Mouse (Mus musculus) heart, postnatal 25 days (tissue): ENCODE measurements around the gene Cacng8. TPM values are rescaled to one million over a fixed set of nuclear protein-coding genes. Genes with fewer than 3 reads are reported as not detected.
"Not testable (repeated sequence)": the region's sequence is repeated elsewhere in the genome, so short reads cannot be mapped to it uniquely, and the experiment has no call there.

Experiments
- DNase-seq: peaks from one replicate; pipeline ENCODE4 v3.0.0; 2022; ENCODE audit warnings: low spot score
- intact Hi-C: fragments of 180-260 bp; cut with DNase I; formaldehyde crosslinking; loops from one replicate; pipeline ENCODE4 v1.15.1; 2025
- total RNA-seq, 2 experiments: library from RNA; stranded (reverse); gene quantifications; 2 replicates each; pipeline ENCODE4 v1.2.3; 2021

Gene Cacng8
- total RNA-seq, 2 experiments from 2014 or later: not detected

GRCm38 (mm10) chr7:3384807-3385319 is 5.6 kb upstream of the Cacng8 start:
- intact Hi-C loops: loop anchor here (5.0 kb wide), 1 partner anchor 62 kb away; no protein-coding TSS in a partner anchor

GRCm38 (mm10) chr7:3386036-3386730 is 4.3 kb upstream of the Cacng8 start:
- intact Hi-C loops: no loop called here
- DNase-seq: no peak

More at GRCm38 (mm10) chr7:3384807-3385319, 5.6 kb upstream of the Cacng8 start:
- DNase-seq: no peak

- DNase-seq: no peak
- intact Hi-C loops: no loop called here
These were observed 2.7 kb upstream of the Cacng8 start for GRCm38 (mm10) chr7:3387761-3388160.

GRCm38 (mm10) chr7:3388885-3389284 is 1.6 kb upstream of the Cacng8 start:
- DNase-seq: no peak
- intact Hi-C loops: no loop called here

- DNase-seq: no peak
- intact Hi-C loops: no loop called here
These were observed 755 bp upstream of the Cacng8 start for GRCm38 (mm10) chr7:3389444-3390412.

DNA sequence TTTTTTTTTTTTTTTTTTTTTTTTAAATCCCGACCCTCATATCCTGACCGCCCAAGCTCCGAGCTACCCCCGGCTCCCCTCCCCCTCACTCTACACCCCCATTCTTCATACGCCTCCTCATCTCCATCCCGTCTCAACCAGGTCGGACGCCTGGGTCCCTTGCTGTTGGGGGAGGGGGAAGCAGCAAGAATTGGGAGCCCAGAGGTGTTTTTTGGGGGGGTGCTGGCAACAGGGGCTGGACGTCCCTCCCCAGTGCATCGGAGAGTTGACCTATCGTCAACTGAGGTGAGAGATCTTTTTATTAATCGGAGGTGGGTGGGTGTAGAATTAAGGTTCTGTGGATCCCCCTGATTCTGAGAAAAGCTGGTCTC is 583 bp downstream of the Cacng8 start:
- no peak for DNase-seq
- intact Hi-C loops: no loop called here

DNA sequence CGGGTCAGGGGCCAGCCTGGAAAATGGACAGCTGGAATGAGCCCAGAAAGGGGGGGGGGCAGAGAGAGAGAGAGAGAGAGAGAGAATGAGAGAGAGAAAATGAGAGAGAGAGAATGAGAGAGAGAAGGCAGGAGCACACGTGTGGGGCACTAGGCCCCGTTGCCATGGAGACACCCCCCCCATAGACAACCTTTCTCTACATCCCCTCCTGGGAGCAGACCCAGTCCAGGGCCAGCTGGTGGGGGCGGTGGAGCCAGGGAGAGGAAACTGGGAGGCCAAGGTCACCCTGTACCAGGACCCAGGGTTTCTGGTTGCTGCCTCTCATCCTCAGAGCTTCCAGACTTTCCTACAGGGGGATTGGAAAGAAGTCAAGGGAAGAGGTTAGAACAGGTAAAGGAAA is 1.3 kb downstream of the Cacng8 start:
- no peak for DNase-seq
- intact Hi-C loops: no loop called here

- intact Hi-C loops: no loop called here
- no peak for DNase-seq
These were observed 6.9 kb downstream of the Cacng8 start for GRCm38 (mm10) chr7:3397355-3397754.

GRCm38 (mm10) chr7:3397797-3398196 is 7.3 kb downstream of the Cacng8 start:
- intact Hi-C loops: no loop called here
- DNase-seq: no peak

- DNase-seq, intact Hi-C loops: not testable (repeated sequence)
These were observed 7.9 kb downstream of the Cacng8 start for GRCm38 (mm10) chr7:3398363-3398762.

DNA sequence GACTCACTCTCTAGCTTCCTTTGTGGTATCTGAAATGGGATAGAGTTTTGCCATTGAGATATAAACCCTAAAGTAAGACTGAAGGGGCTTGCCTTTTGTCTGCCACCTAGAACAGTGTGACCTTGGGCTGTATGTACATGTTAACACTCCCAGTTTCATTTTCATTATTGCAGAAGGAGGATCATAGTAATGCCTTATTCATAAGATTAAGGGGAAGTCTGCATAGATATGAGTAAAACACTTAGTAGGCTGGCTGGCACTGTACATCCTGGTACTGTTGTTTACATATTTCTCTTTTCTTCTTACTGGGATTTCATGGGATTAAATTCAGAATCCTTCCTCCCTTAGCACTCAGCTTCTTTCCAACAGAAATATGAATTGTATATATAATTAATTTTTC is 9.5 kb downstream of the Cacng8 start:
- intact Hi-C loops: no loop called here
- DNase-seq: no peak

- no peak for DNase-seq
- intact Hi-C loops: no loop called here
These were observed 19.4 kb downstream of the Cacng8 start for GRCm38 (mm10) chr7:3409729-3410520.

DNA sequence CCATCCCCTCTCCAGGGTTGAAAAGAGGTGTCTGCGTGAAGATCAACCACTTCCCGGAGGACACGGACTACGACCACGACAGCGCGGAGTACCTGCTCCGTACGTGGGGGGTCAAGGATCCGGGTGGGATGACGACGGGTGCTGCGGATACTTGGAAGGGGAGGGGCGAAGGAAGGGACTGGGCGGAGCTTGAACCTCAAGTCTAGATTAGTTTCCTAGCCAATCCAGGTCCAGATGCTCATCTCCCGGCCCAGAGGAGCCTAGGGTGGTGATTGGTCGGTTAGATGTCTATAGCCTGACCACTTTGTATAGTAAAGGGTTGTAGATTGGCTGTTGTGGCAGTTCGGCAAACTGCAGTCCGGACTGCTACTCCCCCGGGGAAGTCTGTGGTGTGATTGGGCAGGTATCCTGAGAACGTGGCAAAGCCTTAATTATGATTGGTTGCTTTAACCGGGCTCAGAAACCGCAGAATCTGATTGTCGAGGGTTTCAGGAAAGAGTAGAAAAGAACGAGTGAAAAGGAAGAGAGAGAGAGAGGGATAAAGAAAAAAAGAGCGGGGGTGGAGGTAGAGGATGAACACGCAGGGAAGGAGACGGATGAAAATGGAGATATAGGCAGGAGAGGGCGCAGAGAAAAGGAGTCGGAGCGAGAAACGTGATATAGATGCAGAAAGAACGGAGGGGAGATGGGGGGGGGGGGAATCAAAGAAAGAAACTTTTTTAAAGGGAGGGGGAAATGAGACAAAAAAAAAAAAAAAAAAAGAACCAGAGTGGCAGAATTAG is 20.9 kb downstream of the Cacng8 start:
- intact Hi-C loops: no loop called here
- no peak for DNase-seq

GRCm38 (mm10) chr7:3412036-3412435 is 21.6 kb downstream of the Cacng8 start:
- intact Hi-C loops: no loop called here
- no peak for DNase-seq

DNA sequence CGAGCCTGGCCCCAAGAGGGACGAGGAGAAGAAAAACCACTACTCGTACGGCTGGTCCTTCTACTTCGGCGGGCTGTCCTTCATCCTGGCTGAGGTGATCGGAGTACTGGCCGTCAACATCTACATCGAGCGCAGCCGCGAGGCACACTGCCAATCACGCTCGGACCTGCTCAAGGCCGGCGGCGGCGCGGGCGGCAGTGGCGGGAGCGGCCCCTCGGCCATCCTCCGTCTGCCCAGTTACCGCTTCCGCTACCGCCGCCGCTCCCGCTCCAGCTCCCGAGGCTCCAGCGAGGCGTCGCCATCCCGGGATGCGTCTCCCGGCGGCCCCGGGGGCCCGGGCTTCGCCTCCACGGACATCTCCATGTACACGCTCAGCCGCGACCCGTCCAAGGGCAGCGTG is 24.4 kb downstream of the Cacng8 start:
- no peak for DNase-seq
- intact Hi-C loops: no loop called here

GRCm38 (mm10) chr7:3415378-3415777 is 24.9 kb downstream of the Cacng8 start:
- intact Hi-C loops: no loop called here
- DNase-seq: no peak

GRCm38 (mm10) chr7:3419941-3420340 is 29.5 kb downstream of the Cacng8 start:
- intact Hi-C loops: no loop called here

DNA sequence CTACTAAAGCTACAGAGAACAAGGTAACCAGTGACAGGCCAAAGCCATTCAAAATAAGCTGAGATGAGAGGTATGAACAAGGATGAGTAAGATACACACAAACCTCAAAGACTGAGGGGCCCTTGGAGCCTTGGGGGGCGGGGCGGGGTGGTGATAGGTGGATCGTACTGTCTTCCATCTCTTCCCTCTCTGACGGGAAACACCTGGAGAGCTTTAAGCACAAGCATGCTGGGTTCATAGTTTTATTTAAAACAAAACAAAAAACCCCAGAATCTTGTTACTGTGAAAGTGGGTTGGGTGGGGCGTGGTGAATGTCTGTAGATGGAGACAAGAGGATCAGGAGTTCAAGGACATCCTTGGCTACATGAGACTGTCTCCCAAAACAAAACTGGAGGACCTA is 30.0 kb downstream of the Cacng8 start:
- intact Hi-C loops: no loop called here
- no peak for DNase-seq

More at GRCm38 (mm10) chr7:3419941-3420340, 29.5 kb downstream of the Cacng8 start:
- DNase-seq: no peak

GRCm38 (mm10) chr7:3421297-3421696 is 30.8 kb downstream of the Cacng8 start:
- intact Hi-C loops: no loop called here
- no peak for DNase-seq
